10 mouse cellular contexts compared by ENCODE assay signal in the genomic region with DNA sequence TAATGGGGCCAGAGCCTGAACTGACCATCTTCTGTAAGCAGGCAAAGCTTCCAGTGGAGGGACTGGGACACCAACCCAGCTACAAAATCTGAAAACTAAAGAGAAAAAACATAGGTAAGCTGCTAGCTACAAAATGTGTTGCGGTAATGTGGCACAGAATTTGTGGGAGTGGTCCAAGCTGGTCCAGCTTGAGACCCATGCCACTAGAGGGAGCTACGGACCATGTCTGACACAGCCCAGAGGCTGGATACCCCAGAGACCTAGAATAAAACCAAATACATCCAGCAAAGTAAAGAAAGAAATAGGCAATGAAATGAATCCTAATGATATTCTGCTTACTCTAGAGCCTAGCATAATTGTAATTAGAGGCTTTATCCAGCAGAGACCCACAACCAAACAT.
DNase-seq lines count a peak whose midpoint lies in the region; ATAC-seq and TF ChIP-seq lines count a peak whose summit lies in the region.
"Had no signal": no experiment of that assay in that cellular context is flagged by ENCODE, and none has a peak within 500 bp of the region (broad histone marks: within the 10 kb centered on the region; RNA-seq: fewer than 3 reads in every experiment).

No protein-coding gene starts in this region.

- peak; percentile 63 for TF ChIP-seq CTCF in cortical plate, adult 2 months (IDR thresholded peaks at IDR 0.05; ENCODE audit: extremely low read depth, insufficient read depth, low read length)

- ATAC-seq in forebrain, embryonic 12.5 days (ENCODE audit: low FRiP score) = no peak
- peak; percentile 61; the same call in 1 of the 2 replicates for ATAC-seq in hindbrain, embryonic 16.5 days
- 0 out of 2 replicates have a peak, but pooled peaks have one; percentile 43 for ATAC-seq in lung, embryonic 16.5 days (ENCODE audit: low read depth)

- H3K36me3 ChIP-seq in forebrain, embryonic 10.5 days (replicated peaks) = no peaks in the 10 kb centered on the region
- no peaks in the 10 kb centered on the region for H3K36me3 ChIP-seq in forebrain, embryonic 12.5 days (replicated peaks)
- H3K36me3 ChIP-seq in hindbrain, embryonic 16.5 days (ENCODE audit: control insufficient read depth, insufficient read depth, low read length) = no peaks in the 10 kb centered on the region; the same call in 1 of the 2 replicates
- H3K36me3 ChIP-seq in lung, embryonic 16.5 days (ENCODE audit: control insufficient read depth, insufficient read depth, low read length) = no peaks in the 10 kb centered on the region
- H3K36me3 ChIP-seq: G1E; heart, embryonic 15.5 days had no signal

- H3K4me2 ChIP-seq in forebrain, embryonic 12.5 days = no peak overlapping the region
- H3K4me2 ChIP-seq in hindbrain, embryonic 16.5 days (ENCODE audit: low read length) = no peak overlapping the region
- H3K4me2 ChIP-seq in lung, embryonic 16.5 days (ENCODE audit: low read depth, low read length) = no peak overlapping the region
- H3K4me2 ChIP-seq: heart, embryonic 15.5 days had no signal

- no peak overlapping the region for H3K9ac ChIP-seq in forebrain, embryonic 12.5 days
- no peak overlapping the region for H3K9ac ChIP-seq in hindbrain, embryonic 16.5 days (ENCODE audit: low read depth, low read length)
- H3K9ac ChIP-seq in lung, embryonic 16.5 days (ENCODE audit: low read length) = no peak overlapping the region
- H3K9ac ChIP-seq: heart, embryonic 15.5 days had no signal

- no peak overlapping the region for H3K27ac ChIP-seq in forebrain, embryonic 10.5 days
- H3K27ac ChIP-seq in forebrain, embryonic 12.5 days = no peak overlapping the region
- no peak overlapping the region for H3K27ac ChIP-seq in cortical plate, adult 2 months (ENCODE audit: insufficient read depth, low read length)
- H3K27ac ChIP-seq in hindbrain, embryonic 16.5 days (ENCODE audit: low read depth, low read length) = no peak overlapping the region
- no peak overlapping the region for H3K27ac ChIP-seq in lung, embryonic 16.5 days (ENCODE audit: low read length)
- H3K27ac ChIP-seq: heart, embryonic 15.5 days had no signal

- H3K4me1 ChIP-seq in forebrain, embryonic 10.5 days = no peaks in the 10 kb centered on the region
- H3K4me1 ChIP-seq in forebrain, embryonic 12.5 days = no peaks in the 10 kb centered on the region
- peaks cover 6% of the 10 kb centered on the region; the same call in 1 of the 2 replicates for H3K4me1 ChIP-seq in cortical plate, adult 2 months (ENCODE audit: control insufficient read depth, insufficient read depth, low read length)
- H3K4me1 ChIP-seq in hindbrain, embryonic 16.5 days (ENCODE audit: control insufficient read depth, insufficient read depth, low read depth, low read length) = no peaks in the 10 kb centered on the region
- no peaks in the 10 kb centered on the region for H3K4me1 ChIP-seq in lung, embryonic 16.5 days (replicated peaks; ENCODE audit: control insufficient read depth, insufficient read depth, low read length)
- H3K4me1 ChIP-seq: heart, embryonic 15.5 days had no signal

- H3K4me3 ChIP-seq in forebrain, embryonic 10.5 days = no peak overlapping the region
- no peak overlapping the region for H3K4me3 ChIP-seq in forebrain, embryonic 12.5 days (replicated peaks)
- H3K4me3 ChIP-seq in cortical plate, adult 2 months (ENCODE audit: insufficient read depth, low read length) = no peak overlapping the region
- no peak overlapping the region for H3K4me3 ChIP-seq in hindbrain, embryonic 16.5 days (ENCODE audit: low read length)
- no peak overlapping the region for H3K4me3 ChIP-seq in lung, embryonic 16.5 days (ENCODE audit: low read length)
- H3K4me3 ChIP-seq: heart, embryonic 15.5 days had no signal

- no peaks in the 10 kb centered on the region for H3K9me3 ChIP-seq in forebrain, embryonic 10.5 days
- H3K9me3 ChIP-seq in forebrain, embryonic 12.5 days = no peaks in the 10 kb centered on the region
- no peaks in the 10 kb centered on the region for H3K9me3 ChIP-seq in hindbrain, embryonic 16.5 days (ENCODE audit: control insufficient read depth, low read length)
- H3K9me3 ChIP-seq in lung, embryonic 16.5 days (ENCODE audit: control insufficient read depth, low read length) = no peaks in the 10 kb centered on the region
- H3K9me3 ChIP-seq: G1E; heart, embryonic 15.5 days had no signal

- DNase-seq in forebrain, embryonic 10.5 days (ENCODE audit: extremely low spot score, low spot score) = peak; percentile 38
- DNase-seq in right cerebral cortex, postnatal 4 days = peak; percentile 52
- DNase-seq in right cerebral cortex, postnatal 25 days = no peak
- no peak for DNase-seq in frontal cortex, postnatal 25 days (ENCODE audit: low spot score in 2 of 2)

- 29% methylated on average over 2 of the region's 2 CpGs for WGBS in forebrain, embryonic 10.5 days
- 35% methylated on average over 2 of the region's 2 CpGs for WGBS in forebrain, embryonic 12.5 days
- WGBS in hindbrain, embryonic 16.5 days = 26% methylated on average over 2 of the region's 2 CpGs
- 30% methylated on average over 2 of the region's 2 CpGs for WGBS in lung, embryonic 16.5 days

- no peak for TF ChIP-seq POLR2A in cortical plate, adult 2 months (IDR thresholded peaks at IDR 0.05; ENCODE audit: extremely low read depth, insufficient read depth, low read length)

- H3K27me3 ChIP-seq in forebrain, embryonic 10.5 days (ENCODE audit: poor library complexity, severe bottlenecking) = no peaks in the 10 kb centered on the region
- no peaks in the 10 kb centered on the region for H3K27me3 ChIP-seq in forebrain, embryonic 12.5 days
- no peaks in the 10 kb centered on the region for H3K27me3 ChIP-seq in hindbrain, embryonic 16.5 days (replicated peaks; ENCODE audit: control insufficient read depth, insufficient read depth, low read length)
- no peaks in the 10 kb centered on the region for H3K27me3 ChIP-seq in lung, embryonic 16.5 days (ENCODE audit: control insufficient read depth, insufficient read depth, low read depth, low read length)
- H3K27me3 ChIP-seq: heart, embryonic 15.5 days had no signal

Comparison
In these comparisons a context has a peak if more than half of its experiments do, and no peak if none do; other contexts are left out.
1. DNase-seq: peak in forebrain, embryonic 10.5 days (single experiment) and right cerebral cortex, postnatal 4 days (single experiment); none in right cerebral cortex, postnatal 25 days (single experiment) and frontal cortex, postnatal 25 days (0 of 2).